14 mouse cellular contexts compared by ENCODE assay signal in genomic region chr7:143210796-143211195, GRCm38 (mm10).
DNase-seq lines count a peak whose midpoint lies in the region; ATAC-seq lines count a peak whose summit lies in the region.
"Had no signal": no experiment of that assay in that cellular context is flagged by ENCODE, and none has a peak within 500 bp of the region (broad histone marks: within the 10 kb centered on the region; RNA-seq: fewer than 3 reads in every experiment).

No protein-coding gene starts in this region.

- no peak for ATAC-seq in cerebellum, adult (ENCODE audit: insufficient number of reproducible peaks, low FRiP score, low TSS enrichment)
- ATAC-seq in erythroblast, adult 5-6 weeks (replicated peaks; ENCODE audit: low FRiP score, poor library complexity, severe bottlenecking): no peak
- ATAC-seq: activated CD4-positive, CD25-positive, alpha-beta regulatory T cell, adult 4 months; midbrain, embryonic 15.5 days had no signal

- intact Hi-C loops in left cerebral cortex, postnatal 4 days (cut with DNase I): no loop called here
- intact Hi-C loops in heart, postnatal 36 days (cut with DNase I): no loop called here

- peak; percentile 14 to 20 for DNase-seq in cerebellum, postnatal 36 days
- peak; percentile 27 for DNase-seq in left cerebral cortex, postnatal 4 days
- DNase-seq in left cerebral cortex, adult 18-20 months (ENCODE audit: low spot score in 2 of 2): no peak
- peak; percentile 83 for DNase-seq in heart, adult 8-10 months (ENCODE audit: low spot score)
- peak; percentile 64 to 74 for DNase-seq in heart, postnatal 36 days
- DNase-seq in kidney, adult 8-10 months: no peak
- DNase-seq: kidney, adult 9 months; layer of hippocampus, adult 9-11 months; liver, embryonic 13.5 days; thymus, postnatal 25 days had no signal

Comparison
In these comparisons a context has a peak if more than half of its experiments do, and no peak if none do; other contexts are left out.
1. DNase-seq: peak in cerebellum, postnatal 36 days (2 of 2), left cerebral cortex, postnatal 4 days (single experiment), heart, adult 8-10 months (single experiment) and heart, postnatal 36 days (2 of 2); none in left cerebral cortex, adult 18-20 months (0 of 2) and kidney, adult 8-10 months (0 of 2).